Mouse (Mus musculus): Measurements from ENCODE around the gene Cobll1. TPM values are rescaled to one million over a fixed set of nuclear protein-coding genes. Genes with fewer than 3 reads are reported as not detected.

Gene Cobll1
- polyA plus RNA-seq, 1 experiment from 2014 or later: 6.4 TPM

- Histone ChIP-seq H3K4me3 (ENCODE audit: low read depth, low read length) (no peak overlapping the region), H3K27ac (ENCODE audit: low read depth, low read length) (no peak overlapping the region), H3K27me3 (replicated peaks; ENCODE audit: control insufficient read depth, insufficient read depth, low read length) (peaks cover 28% of the 10 kb centered on the region), H3K9ac (ENCODE audit: low read depth, low read length) (no peak overlapping the region), H3K36me3 (ENCODE audit: control insufficient read depth, insufficient read depth, low read length) (no peaks in the 10 kb centered on the region), H3K4me2 (no peak overlapping the region), H3K4me1 (replicated peaks; ENCODE audit: control insufficient read depth, insufficient read depth, low read length) (peaks cover 2% of the 10 kb centered on the region; the same call in 1 of the 2 replicates), H3K9me3 (ENCODE audit: control insufficient read depth, low read length) (no peaks in the 10 kb centered on the region)
- ATAC-seq (replicated peaks; ENCODE audit: low FRiP score): no peak
- DNase-seq (ENCODE audit: low spot score): no peak
- 67% methylated on average over 5 of the region's 5 CpGs for whole genome bisulfite sequencing
Observed at GRCm38 (mm10) chr2:65240173-65240745, 1.1 kb upstream of the Cobll1 start.

DNA sequence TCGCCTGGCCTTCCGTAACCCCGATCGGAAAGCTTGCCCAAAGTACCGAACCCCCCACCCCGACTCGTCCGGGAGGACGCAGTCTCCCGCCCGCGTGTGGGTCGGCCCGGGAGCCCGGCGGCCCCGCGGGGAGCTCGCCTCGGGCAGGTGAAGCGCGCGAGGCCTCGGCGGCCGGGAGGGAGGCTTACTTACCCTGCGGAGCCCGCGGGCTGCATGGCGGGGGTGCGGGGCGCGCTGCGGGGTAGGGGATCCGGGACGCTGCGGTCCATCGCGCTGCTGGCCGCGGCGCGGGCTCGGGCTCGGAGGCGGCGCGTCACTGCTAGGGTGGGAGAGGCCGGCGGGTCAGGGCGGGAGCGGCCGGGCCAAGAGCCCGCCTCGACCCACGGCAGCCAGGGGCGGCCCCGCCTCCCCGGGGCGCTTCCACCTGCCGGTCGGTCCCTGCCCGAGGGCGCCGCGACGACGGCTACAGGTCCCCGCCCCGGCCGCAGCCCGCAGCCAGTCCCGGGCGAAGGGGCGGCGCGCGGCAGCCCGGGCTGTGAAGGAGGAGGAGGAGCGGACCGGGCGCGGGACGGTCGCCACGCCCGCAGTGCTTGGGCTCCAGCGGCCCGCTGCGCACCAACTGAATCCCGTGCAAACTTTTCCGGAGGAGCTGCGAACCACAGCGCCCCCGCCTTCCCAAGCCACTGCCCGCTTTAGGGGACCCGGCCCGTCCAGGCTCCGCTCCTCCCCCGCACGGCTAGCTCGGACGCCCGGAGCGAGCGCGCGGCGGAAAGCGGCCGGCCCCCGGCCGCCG is 836 bp downstream of the Cobll1 start:
- peak; percentile 88 for ATAC-seq (replicated peaks; ENCODE audit: low FRiP score)
- 1% methylated on average over 101 of the region's 114 CpGs for WGBS
- peaks cover 2% of the 10 kb centered on the region; the same call in 1 of the 2 replicates for H3K4me1 ChIP-seq (replicated peaks; ENCODE audit: control insufficient read depth, insufficient read depth, low read length)

GRCm38 (mm10) chr2:65237610-65238170 is 1.5 kb downstream of the Cobll1 start:
- H3K27ac ChIP-seq (ENCODE audit: low read depth, low read length): peak overlapping the region; percentile 76
- no peaks in the 10 kb centered on the region for H3K36me3 ChIP-seq (ENCODE audit: control insufficient read depth, insufficient read depth, low read length)
- DNase-seq (ENCODE audit: low spot score): no peak
- WGBS: under 1% methylated on average over 22 of the region's 22 CpGs
- peak overlapping the region; percentile 91 for H3K4me2 ChIP-seq
- H3K4me3 ChIP-seq (ENCODE audit: low read depth, low read length): peak overlapping the region; percentile 65
- ATAC-seq (replicated peaks; ENCODE audit: low FRiP score): 0 out of 2 replicates have a peak, but pooled peaks have one; percentile 1
- H3K9me3 ChIP-seq (ENCODE audit: control insufficient read depth, low read length): no peaks in the 10 kb centered on the region
- H3K4me1 ChIP-seq (replicated peaks; ENCODE audit: control insufficient read depth, insufficient read depth, low read length): peaks cover 2% of the 10 kb centered on the region; the same call in 1 of the 2 replicates
- peaks cover 28% of the 10 kb centered on the region for H3K27me3 ChIP-seq (replicated peaks; ENCODE audit: control insufficient read depth, insufficient read depth, low read length)
- H3K9ac ChIP-seq (ENCODE audit: low read depth, low read length): peak overlapping the region; percentile 68

More for the DNA sequence above, 836 bp downstream of the Cobll1 start:
- no peaks in the 10 kb centered on the region for H3K36me3 ChIP-seq (ENCODE audit: control insufficient read depth, insufficient read depth, low read length)
- no peaks in the 10 kb centered on the region for H3K9me3 ChIP-seq (ENCODE audit: control insufficient read depth, low read length)
- H3K27ac ChIP-seq (ENCODE audit: low read depth, low read length): peak overlapping the region; percentile 76
- peak overlapping the region; percentile 65 for H3K4me3 ChIP-seq (ENCODE audit: low read depth, low read length)
- H3K27me3 ChIP-seq (replicated peaks; ENCODE audit: control insufficient read depth, insufficient read depth, low read length): peaks cover 28% of the 10 kb centered on the region
- H3K4me2 ChIP-seq: peak overlapping the region; percentile 91
- peak overlapping the region; percentile 68 for H3K9ac ChIP-seq (ENCODE audit: low read depth, low read length)
- peak; percentile 76 for DNase-seq (ENCODE audit: low spot score)

- H3K4me3 ChIP-seq (ENCODE audit: low read depth, low read length): peak overlapping the region; percentile 65
- DNase-seq (ENCODE audit: low spot score) (no peak), ATAC-seq (replicated peaks; ENCODE audit: low FRiP score) (no peak)
- H3K4me1 ChIP-seq (replicated peaks; ENCODE audit: control insufficient read depth, insufficient read depth, low read length): peaks cover 2% of the 10 kb centered on the region; the same call in 1 of the 2 replicates
- H3K36me3 ChIP-seq (ENCODE audit: control insufficient read depth, insufficient read depth, low read length): no peaks in the 10 kb centered on the region
- H3K4me2 ChIP-seq: peak overlapping the region; percentile 91
- peaks cover 28% of the 10 kb centered on the region for H3K27me3 ChIP-seq (replicated peaks; ENCODE audit: control insufficient read depth, insufficient read depth, low read length)
- no peak overlapping the region for H3K9ac ChIP-seq (ENCODE audit: low read depth, low read length)
- no peak overlapping the region for H3K27ac ChIP-seq (ENCODE audit: low read depth, low read length)
- H3K9me3 ChIP-seq (ENCODE audit: control insufficient read depth, low read length): no peaks in the 10 kb centered on the region
- WGBS: 54% methylated on average over 8 of the region's 8 CpGs
Observed at GRCm38 (mm10) chr2:65237116-65237515, 2.1 kb downstream of the Cobll1 start.

DNA sequence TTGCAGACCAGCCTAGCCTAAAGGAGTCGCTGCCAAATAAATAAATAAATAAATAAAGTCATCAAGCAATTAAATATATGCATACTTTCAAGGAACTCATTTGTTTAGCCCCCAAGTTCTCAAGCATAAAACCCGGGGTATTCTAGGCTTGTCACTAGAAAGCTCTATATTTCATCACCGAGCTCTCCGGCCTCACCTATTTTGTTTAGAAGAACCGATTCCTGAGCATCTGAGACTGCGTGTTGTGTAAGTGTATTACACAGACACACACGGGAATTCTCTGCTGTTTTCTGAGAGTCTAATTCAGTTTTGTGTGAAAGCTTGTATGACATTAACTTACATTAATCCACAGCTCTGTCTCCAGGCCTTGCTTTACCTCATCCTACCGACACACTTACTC is 2.6 kb downstream of the Cobll1 start:
- Histone ChIP-seq H3K27me3 (replicated peaks; ENCODE audit: control insufficient read depth, insufficient read depth, low read length) (peaks cover 28% of the 10 kb centered on the region), H3K9ac (ENCODE audit: low read depth, low read length) (no peak overlapping the region), H3K36me3 (ENCODE audit: control insufficient read depth, insufficient read depth, low read length) (no peaks in the 10 kb centered on the region), H3K27ac (ENCODE audit: low read depth, low read length) (no peak overlapping the region), H3K4me3 (ENCODE audit: low read depth, low read length) (no peak overlapping the region), H3K4me2 (peak overlapping the region; percentile 91), H3K9me3 (ENCODE audit: control insufficient read depth, low read length) (no peaks in the 10 kb centered on the region), H3K4me1 (replicated peaks; ENCODE audit: control insufficient read depth, insufficient read depth, low read length) (peaks cover 2% of the 10 kb centered on the region; the same call in 1 of the 2 replicates)
- 76% methylated on average over 8 of the region's 8 CpGs for WGBS
- ATAC-seq (replicated peaks; ENCODE audit: low FRiP score): no peak
- DNase-seq (ENCODE audit: low spot score): no peak

DNA sequence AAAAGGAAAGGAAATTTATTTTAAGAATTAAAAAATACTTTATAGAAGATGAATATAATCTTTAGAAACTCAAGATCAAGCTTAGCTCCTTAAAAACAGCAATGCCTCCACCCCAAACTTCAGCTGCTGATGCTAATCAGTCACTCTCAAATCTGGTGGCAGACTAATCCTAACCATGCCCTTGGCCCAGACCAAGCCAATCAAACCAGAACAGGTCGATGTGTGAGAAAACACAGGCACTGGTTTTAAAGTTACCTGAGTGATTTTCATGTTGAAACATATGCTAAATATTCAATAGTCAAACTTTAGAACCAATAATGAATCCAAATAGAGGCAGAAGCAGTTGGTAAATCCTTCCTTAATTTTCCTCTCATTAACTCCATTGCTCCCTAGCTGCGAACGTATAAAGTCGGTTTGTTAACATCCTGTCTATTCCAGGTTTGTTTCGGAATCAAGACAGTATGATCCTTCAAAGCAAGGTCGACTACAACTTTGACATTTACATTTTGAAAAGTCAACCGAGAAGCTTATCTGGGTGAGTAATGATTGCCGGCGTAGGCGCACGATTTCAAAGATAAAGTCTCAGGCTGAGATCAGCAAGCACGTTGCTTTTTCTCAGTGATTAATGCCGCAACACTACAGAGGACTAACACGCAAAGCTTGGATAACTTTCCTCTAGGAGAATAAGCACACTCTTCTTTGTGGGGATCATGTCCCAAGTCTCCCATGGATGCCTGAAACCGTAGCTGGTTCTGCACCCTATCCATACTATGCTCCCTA is 6.3 kb downstream of the Cobll1 start:
- DNase-seq (ENCODE audit: low spot score) (no peak), ATAC-seq (replicated peaks; ENCODE audit: low FRiP score) (no peak)
- H3K9ac ChIP-seq (ENCODE audit: low read depth, low read length): no peak overlapping the region
- no peak overlapping the region for H3K4me2 ChIP-seq
- H3K27ac ChIP-seq (ENCODE audit: low read depth, low read length): no peak overlapping the region
- H3K9me3 ChIP-seq (ENCODE audit: control insufficient read depth, low read length): no peaks in the 10 kb centered on the region
- H3K36me3 ChIP-seq (ENCODE audit: control insufficient read depth, insufficient read depth, low read length): no peaks in the 10 kb centered on the region
- WGBS: 55% methylated on average over 15 of the region's 15 CpGs
- peaks cover 2% of the 10 kb centered on the region; the same call in 1 of the 2 replicates for H3K4me1 ChIP-seq (replicated peaks; ENCODE audit: control insufficient read depth, insufficient read depth, low read length)
- H3K4me3 ChIP-seq (ENCODE audit: low read depth, low read length): no peak overlapping the region
- H3K27me3 ChIP-seq (replicated peaks; ENCODE audit: control insufficient read depth, insufficient read depth, low read length): peaks cover 11% of the 10 kb centered on the region

GRCm38 (mm10) chr2:65228426-65228825 is 10.8 kb downstream of the Cobll1 start:
- H3K9ac ChIP-seq (ENCODE audit: low read depth, low read length): no peak overlapping the region
- H3K27me3 ChIP-seq (replicated peaks; ENCODE audit: control insufficient read depth, insufficient read depth, low read length): no peaks in the 10 kb centered on the region
- no peak overlapping the region for H3K27ac ChIP-seq (ENCODE audit: low read depth, low read length)
- H3K4me1 ChIP-seq (replicated peaks; ENCODE audit: control insufficient read depth, insufficient read depth, low read length): no peaks in the 10 kb centered on the region
- ATAC-seq (replicated peaks; ENCODE audit: low FRiP score) (no peak), DNase-seq (ENCODE audit: low spot score) (no peak)
- no peaks in the 10 kb centered on the region for H3K9me3 ChIP-seq (ENCODE audit: control insufficient read depth, low read length)
- no peak overlapping the region for H3K4me2 ChIP-seq
- H3K4me3 ChIP-seq (ENCODE audit: low read depth, low read length): no peak overlapping the region
- whole genome bisulfite sequencing: 80% methylated on average over 7 of the region's 7 CpGs
- no peaks in the 10 kb centered on the region for H3K36me3 ChIP-seq (ENCODE audit: control insufficient read depth, insufficient read depth, low read length)

- 77% methylated on average over 2 of the region's 2 CpGs for WGBS
- no peaks in the 10 kb centered on the region for H3K36me3 ChIP-seq (ENCODE audit: control insufficient read depth, insufficient read depth, low read length)
- H3K27ac ChIP-seq (ENCODE audit: low read depth, low read length): no peak overlapping the region
- H3K9ac ChIP-seq (ENCODE audit: low read depth, low read length): no peak overlapping the region
- H3K9me3 ChIP-seq (ENCODE audit: control insufficient read depth, low read length): no peaks in the 10 kb centered on the region
- H3K4me3 ChIP-seq (ENCODE audit: low read depth, low read length): no peak overlapping the region
- no peak overlapping the region for H3K4me2 ChIP-seq
- no peak for ATAC-seq (replicated peaks; ENCODE audit: low FRiP score)
- no peaks in the 10 kb centered on the region for H3K4me1 ChIP-seq (replicated peaks; ENCODE audit: control insufficient read depth, insufficient read depth, low read length)
- no peak for DNase-seq (ENCODE audit: low spot score)
- H3K27me3 ChIP-seq (replicated peaks; ENCODE audit: control insufficient read depth, insufficient read depth, low read length): no peaks in the 10 kb centered on the region
Observed at GRCm38 (mm10) chr2:65227898-65228290, 11.3 kb downstream of the Cobll1 start.
